Mouse (Mus musculus) CD4-positive naive resting alpha-beta T cell, adult 57 days (primary cell): ENCODE measurements around the gene Unc5a. TPM values are rescaled to one million over a fixed set of nuclear protein-coding genes. Genes with fewer than 3 reads are reported as not detected.

Experiments
- total RNA-seq: library from RNA; stranded (reverse); gene quantifications from one replicate; pipeline ENCODE4 v1.2.4, GENCODE M21; 2023

The Unc5a gene
- 2.4 TPM for total RNA-seq

DNA sequence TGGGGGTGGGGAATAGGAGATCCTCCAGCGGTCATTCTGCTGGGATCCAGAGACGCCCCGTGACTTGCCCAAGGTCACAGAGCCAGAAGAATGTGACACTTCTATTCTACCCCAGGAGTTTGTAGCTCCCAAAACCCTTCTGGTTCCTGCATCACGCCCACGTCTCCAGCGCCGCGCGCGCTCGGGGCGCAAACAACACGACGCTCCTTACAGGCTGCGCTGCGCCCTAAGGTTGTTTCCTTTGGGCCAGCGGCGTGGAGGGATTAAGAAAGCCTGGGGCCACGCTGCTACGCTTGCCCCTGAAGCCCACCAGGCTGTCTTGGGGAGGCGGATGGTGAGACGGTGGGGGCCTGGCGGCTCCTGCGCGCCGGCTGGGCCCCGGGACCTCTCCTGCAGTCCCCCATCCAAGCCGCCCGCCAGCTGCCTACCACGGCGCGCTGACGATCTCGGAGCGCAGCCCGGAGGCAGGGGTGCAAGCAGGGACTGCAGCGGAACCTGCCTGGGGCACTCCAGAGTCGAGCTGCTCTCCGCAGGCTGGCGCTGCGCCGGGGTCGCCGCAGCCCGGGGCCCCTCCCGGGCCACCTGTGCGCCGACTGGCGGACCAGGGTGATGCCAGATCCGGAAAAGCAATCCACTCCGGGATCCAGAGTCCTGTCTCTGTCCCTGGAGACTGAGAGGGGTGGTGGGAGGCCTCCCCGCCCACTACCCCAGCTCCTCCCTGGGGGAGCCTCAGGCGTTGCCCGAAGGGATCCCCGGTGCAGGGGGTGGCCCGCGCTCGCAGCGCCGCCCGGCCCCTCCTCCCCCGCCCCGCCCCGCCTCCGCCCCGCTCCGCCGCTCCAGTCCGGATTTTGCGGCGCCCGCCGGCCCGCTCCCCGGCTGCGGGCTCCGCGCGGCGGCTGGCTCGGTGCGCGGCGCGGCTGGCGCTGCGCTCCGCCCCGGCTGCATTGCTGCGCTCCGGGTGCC lies at the start of gene Unc5a:
Gene Unc5a, plus strand, starts transcription at position 881 of the 963 bp plus-strand sequence.

DNA sequence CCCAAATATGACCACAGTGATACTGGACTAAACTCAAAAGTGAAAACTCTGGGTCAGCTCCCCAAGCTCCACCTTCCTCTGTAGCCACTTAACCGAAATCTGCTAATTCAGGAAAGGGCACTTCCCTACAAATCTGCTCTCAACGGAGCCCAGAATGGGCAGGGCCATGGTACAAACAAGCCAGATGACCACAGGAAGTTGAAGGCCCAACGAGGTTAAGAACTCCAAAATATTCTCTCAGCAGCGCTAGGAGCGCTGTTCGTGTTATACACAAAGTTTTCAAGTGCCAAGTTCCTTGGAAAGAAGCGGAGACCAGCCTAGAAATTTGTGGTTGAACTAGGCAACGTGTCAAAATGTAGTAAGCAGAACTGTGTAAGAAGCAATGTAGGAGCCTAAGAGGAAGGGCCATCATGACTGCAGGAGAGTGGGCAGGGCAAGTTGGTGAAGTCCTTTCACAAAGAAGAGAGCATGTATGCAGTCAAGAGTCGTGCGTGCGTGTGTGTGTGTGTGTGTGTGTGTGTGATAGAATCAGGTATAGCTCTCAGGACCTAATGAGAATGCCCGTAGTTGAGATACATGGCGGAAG lies 72.1 kb downstream of the Unc5a start, which contains the start of gene Hk3:
Gene Hk3, minus strand, starts transcription at position 192 of the 586 bp plus-strand sequence.

Other genes starting within 250 kb of the Unc5a start
- gene Cdhr2, start 247.9 kb upstream of the Unc5a start, total RNA-seq: not detected
- gene Gprin1, start 199.5 kb upstream of the Unc5a start, total RNA-seq: not detected
- gene Sncb, start 182.8 kb upstream of the Unc5a start, total RNA-seq: not detected
- gene Eif4e1b, start 165.4 kb upstream of the Unc5a start, total RNA-seq: not detected
- gene Tspan17, start 160.0 kb upstream of the Unc5a start, total RNA-seq: 1.8 TPM
- gene Hk3, start 72.0 kb downstream of the Unc5a start, total RNA-seq: 4.6 TPM
- 87.0 TPM for gene Uimc1, start 150.9 kb downstream of the Unc5a start, total RNA-seq
- gene Zfp346, start 155.9 kb downstream of the Unc5a start, total RNA-seq: 30.2 TPM
- gene Gm17617, start 184.1 kb downstream of the Unc5a start, total RNA-seq: not detected
- gene Fgfr4, start 203.2 kb downstream of the Unc5a start, total RNA-seq: not detected